Mouse (Mus musculus) urinary bladder, postnatal 25 days (tissue): ENCODE measurements around the gene Ptprg.

Source experiments
- DNase-seq: peaks from one replicate; pipeline ENCODE4 v3.0.0; 2022; ENCODE audit warnings: low spot score

The Ptprg gene

GRCm38 (mm10) chr14:12102389-12103325 is 549.3 kb downstream of the Ptprg start:
- no peak for DNase-seq

GRCm38 (mm10) chr14:12104297-12105155 is 551.2 kb downstream of the Ptprg start:
- DNase-seq: no peak

- no peak for DNase-seq
These were observed 551.8 kb downstream of the Ptprg start for GRCm38 (mm10) chr14:12105156-12105430.

- DNase-seq: no peak
These were observed 552.3 kb downstream of the Ptprg start for GRCm38 (mm10) chr14:12105593-12105992.

- no peak for DNase-seq
These were observed 554.1 kb downstream of the Ptprg start for GRCm38 (mm10) chr14:12107459-12107858.

GRCm38 (mm10) chr14:12107991-12108390 is 554.7 kb downstream of the Ptprg start:
- no peak for DNase-seq

GRCm38 (mm10) chr14:12112548-12113011 is 559.2 kb downstream of the Ptprg start:
- DNase-seq: no peak

GRCm38 (mm10) chr14:12113326-12113725 is 560.0 kb downstream of the Ptprg start:
- DNase-seq: no peak

- DNase-seq: no peak
These were observed 560.7 kb downstream of the Ptprg start for GRCm38 (mm10) chr14:12114016-12114415.

GRCm38 (mm10) chr14:12119260-12119659 is 565.9 kb downstream of the Ptprg start:
- DNase-seq: no peak

GRCm38 (mm10) chr14:12121906-12122305 is 568.6 kb downstream of the Ptprg start:
- DNase-seq: no peak

GRCm38 (mm10) chr14:12124682-12125081 is 571.4 kb downstream of the Ptprg start:
- no peak for DNase-seq

- DNase-seq: no peak
These were observed 574.6 kb downstream of the Ptprg start for GRCm38 (mm10) chr14:12127951-12128350.

GRCm38 (mm10) chr14:12132046-12132615 is 578.8 kb downstream of the Ptprg start:
- DNase-seq: no peak

- no peak for DNase-seq
These were observed 579.8 kb downstream of the Ptprg start for GRCm38 (mm10) chr14:12133163-12133562.

- DNase-seq: no peak
These were observed 581.2 kb downstream of the Ptprg start for GRCm38 (mm10) chr14:12134504-12134903.

GRCm38 (mm10) chr14:12136536-12136935 is 583.2 kb downstream of the Ptprg start:
- no peak for DNase-seq

- DNase-seq: peak; percentile 15
These were observed 586.5 kb downstream of the Ptprg start for GRCm38 (mm10) chr14:12139643-12140481.

GRCm38 (mm10) chr14:12143941-12144485 is 590.7 kb downstream of the Ptprg start:
- no peak for DNase-seq

GRCm38 (mm10) chr14:12145919-12146318 is 592.6 kb downstream of the Ptprg start:
- DNase-seq: no peak

GRCm38 (mm10) chr14:12149529-12149928 is 596.2 kb downstream of the Ptprg start:
- DNase-seq: no peak
